Mouse (Mus musculus) G1E (cell line): ENCODE data around the gene Btbd9.

Experiments used
- CTCF ChIP-seq: IDR thresholded peaks from 2 replicates; pipeline ENCODE4 v1.5.1; 2012; ENCODE audit warnings: low read depth, low read length, inconsistent platforms, mixed read lengths
- GATA1 ChIP-seq: IDR thresholded peaks from 2 replicates; pipeline ENCODE4 v1.6.1; 2012; ENCODE audit warnings: borderline replicate concordance, low read length, inconsistent platforms, mixed read lengths

GRCm38 (mm10) chr17:30199374-30200247 is 376.7 kb downstream of the Btbd9 start:
- TF ChIP-seq CTCF (no peak), GATA1 (no peak)
